ENCODE assay signal across 8 mouse cellular contexts in the genomic region with DNA sequence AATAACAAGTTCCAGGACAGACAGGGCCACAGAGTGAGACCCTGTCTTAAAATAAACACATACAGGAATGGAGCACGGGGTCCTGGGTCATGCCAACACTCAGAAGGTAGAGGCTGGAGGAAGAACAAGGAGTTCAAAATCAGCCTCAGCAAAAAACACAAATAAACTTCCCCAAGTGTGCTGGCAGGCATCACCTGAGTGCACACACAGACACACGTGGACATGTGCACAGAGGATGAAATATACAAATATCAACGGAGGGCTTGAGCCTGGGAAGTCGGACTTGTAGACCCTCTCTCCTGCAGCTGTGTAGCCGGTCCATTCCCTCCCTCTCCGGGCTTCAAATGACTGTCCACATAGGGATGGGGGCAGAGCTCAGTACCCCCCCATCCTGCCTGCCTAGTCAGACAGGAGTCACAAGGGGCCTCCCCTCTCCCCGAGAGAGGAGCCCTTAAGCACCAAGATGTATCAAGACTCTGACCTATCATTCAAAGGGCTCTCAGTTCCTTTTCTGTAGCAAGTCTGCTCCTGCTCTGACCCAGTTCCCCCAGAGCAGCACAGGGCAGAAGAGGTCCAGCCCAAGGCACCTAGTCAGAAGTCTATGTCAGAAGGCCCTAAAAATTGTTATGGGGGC. TPM values are rescaled to one million over a fixed set of nuclear protein-coding genes. Genes with fewer than 3 reads are reported as not detected.
DNase-seq lines count a peak whose midpoint lies in the region; ATAC-seq and TF ChIP-seq lines count a peak whose summit lies in the region.

No protein-coding gene starts in this region.

- DNase-seq in kidney, postnatal 0 days (ENCODE audit: low spot score) = no peak
- DNase-seq in kidney, postnatal 4 days = no peak
- peak; percentile 14 for DNase-seq in brain, adult 2 months (ENCODE audit: low read depth, low spot score)
- DNase-seq in hindbrain, embryonic 14.5 days (ENCODE audit: low spot score) = no peak
- DNase-seq in midbrain, postnatal 0 days (ENCODE audit: low spot score) = no peak
- no peak for DNase-seq in retina, postnatal 1 day
- DNase-seq in urinary bladder, postnatal 4 days (ENCODE audit: low spot score in 2 of 2) = no peak
- DNase-seq in right cerebral cortex, adult 18-20 months = no peak

- H3K36me3 ChIP-seq in kidney, postnatal 0 days (ENCODE audit: insufficient read depth, low read length) = no peaks in the 10 kb centered on the region
- peaks cover under 1% of the 10 kb centered on the region; the same call in 1 of the 2 replicates for H3K36me3 ChIP-seq in hindbrain, embryonic 14.5 days (replicated peaks; ENCODE audit: control insufficient read depth, insufficient read depth)
- no peaks in the 10 kb centered on the region for H3K36me3 ChIP-seq in midbrain, postnatal 0 days (ENCODE audit: insufficient read depth, low read length)

- H3K9me3 ChIP-seq in kidney, postnatal 0 days (replicated peaks; ENCODE audit: low read length) = no peaks in the 10 kb centered on the region
- H3K9me3 ChIP-seq in hindbrain, embryonic 14.5 days (ENCODE audit: control insufficient read depth, low read length) = no peaks in the 10 kb centered on the region
- H3K9me3 ChIP-seq in midbrain, postnatal 0 days (ENCODE audit: low read length) = no peaks in the 10 kb centered on the region

- H3K4me3 ChIP-seq in kidney, postnatal 0 days (replicated peaks; ENCODE audit: low read depth, low read length) = peak overlapping the region; percentile 13; the same call in 1 of the 2 replicates
- peak overlapping the region; percentile 96 for H3K4me3 ChIP-seq in hindbrain, embryonic 14.5 days (replicated peaks; ENCODE audit: low read length)
- H3K4me3 ChIP-seq in midbrain, postnatal 0 days (ENCODE audit: low read depth, low read length) = peak overlapping the region; percentile 93

- H3K9ac ChIP-seq in kidney, postnatal 0 days (ENCODE audit: low read depth, low read length) = peak overlapping the region; percentile 52
- H3K9ac ChIP-seq in hindbrain, embryonic 14.5 days = peak overlapping the region; percentile 94
- peak overlapping the region; percentile 64 for H3K9ac ChIP-seq in midbrain, postnatal 0 days (replicated peaks; ENCODE audit: low read length, poor library complexity, severe bottlenecking)

- H3K4me1 ChIP-seq in kidney, postnatal 0 days (replicated peaks; ENCODE audit: insufficient read depth, low read length) = peaks cover 58% of the 10 kb centered on the region
- peaks cover 76% of the 10 kb centered on the region for H3K4me1 ChIP-seq in hindbrain, embryonic 14.5 days (replicated peaks; ENCODE audit: control insufficient read depth, insufficient read depth, low read length)
- peaks cover 56% of the 10 kb centered on the region for H3K4me1 ChIP-seq in midbrain, postnatal 0 days (ENCODE audit: insufficient read depth, low read length)

- WGBS in kidney, postnatal 0 days = 19% methylated on average over 7 of the region's 7 CpGs
- 11% methylated on average over 7 of the region's 7 CpGs for WGBS in hindbrain, embryonic 14.5 days
- 11% methylated on average over 7 of the region's 7 CpGs for WGBS in midbrain, postnatal 0 days

- peak overlapping the region; percentile 86 for H3K4me2 ChIP-seq in kidney, postnatal 0 days (ENCODE audit: low read length)
- peak overlapping the region; percentile 73 for H3K4me2 ChIP-seq in hindbrain, embryonic 14.5 days (replicated peaks)
- H3K4me2 ChIP-seq in midbrain, postnatal 0 days (ENCODE audit: low read depth, low read length, poor library complexity, severe bottlenecking) = peak overlapping the region; percentile 90

- TF ChIP-seq CTCF in kidney, postnatal 0 days (IDR thresholded peaks at IDR 0.05; ENCODE audit: low read depth) = no peak
- TF ChIP-seq CTCF in midbrain, postnatal 0 days (IDR thresholded peaks at IDR 0.05) = no peak

- H3K27ac ChIP-seq in kidney, postnatal 0 days = peak overlapping the region; percentile 86
- H3K27ac ChIP-seq in hindbrain, embryonic 14.5 days = peak overlapping the region; percentile 93
- peak overlapping the region; percentile 81 for H3K27ac ChIP-seq in midbrain, postnatal 0 days (ENCODE audit: low read depth, low read length)

- H3K27me3 ChIP-seq in kidney, postnatal 0 days (ENCODE audit: insufficient read depth, low read length) = no peaks in the 10 kb centered on the region
- no peaks in the 10 kb centered on the region for H3K27me3 ChIP-seq in hindbrain, embryonic 14.5 days (ENCODE audit: control insufficient read depth, insufficient read depth, low read length)
- no peaks in the 10 kb centered on the region for H3K27me3 ChIP-seq in midbrain, postnatal 0 days (ENCODE audit: insufficient read depth, low read length)

- ATAC-seq in kidney, postnatal 0 days (replicated peaks; ENCODE audit: low FRiP score, low read depth) = no peak
- ATAC-seq in hindbrain, embryonic 14.5 days (ENCODE audit: low FRiP score) = no peak
- ATAC-seq in midbrain, postnatal 0 days (ENCODE audit: low FRiP score) = no peak

RNA-seq across cellular contexts. Expression of gene Pprc1, which starts 3.3 kb away (rescaled TPM):
- 16.2 and 16.9 TPM in 2 replicates for polyA plus RNA-seq in kidney, postnatal 0 days (2015; fragmentation: Nextera tagmentation; extraction: Ambion mirVana)
- 19.1 and 29.6 TPM in 2 replicates for polyA plus RNA-seq in hindbrain, embryonic 14.5 days (2014; fragmentation: Nextera tagmentation; extraction: Ambion mirVana)
- 9.9 and 10.4 TPM in 2 replicates for total RNA-seq in midbrain, postnatal 0 days (2014; rRNA removed)
- 8.8 and 9.8 TPM in 2 replicates for polyA plus RNA-seq in midbrain, postnatal 0 days (2015; fragmentation: Nextera tagmentation; extraction: Ambion mirVana)

RNA-seq across cellular contexts. Expression of gene Ldb1, which starts 3.6 kb away (rescaled TPM):
- 79.3 and 82.5 TPM in 2 replicates for polyA plus RNA-seq in kidney, postnatal 0 days (2015; fragmentation: Nextera tagmentation; extraction: Ambion mirVana)
- polyA plus RNA-seq in hindbrain, embryonic 14.5 days (2014; fragmentation: Nextera tagmentation; extraction: Ambion mirVana) = 92.2 and 95.4 TPM in 2 replicates
- total RNA-seq in midbrain, postnatal 0 days (2014; rRNA removed) = 121 and 139 TPM in 2 replicates
- polyA plus RNA-seq in midbrain, postnatal 0 days (2015; fragmentation: Nextera tagmentation; extraction: Ambion mirVana) = 83.7 and 84.5 TPM in 2 replicates

RNA-seq across cellular contexts. Expression of gene Nolc1, which starts 34.2 kb away (rescaled TPM):
- polyA plus RNA-seq in kidney, postnatal 0 days (2015; fragmentation: Nextera tagmentation; extraction: Ambion mirVana) = 50.0 and 60.0 TPM in 2 replicates
- 58.1 and 63.2 TPM in 2 replicates for polyA plus RNA-seq in hindbrain, embryonic 14.5 days (2014; fragmentation: Nextera tagmentation; extraction: Ambion mirVana)
- total RNA-seq in midbrain, postnatal 0 days (2014; rRNA removed) = 26.0 and 35.5 TPM in 2 replicates
- 55.7 and 63.5 TPM in 2 replicates for polyA plus RNA-seq in midbrain, postnatal 0 days (2015; fragmentation: Nextera tagmentation; extraction: Ambion mirVana)

RNA-seq across cellular contexts. Expression of gene Hps6, which starts 38.1 kb away (rescaled TPM):
- polyA plus RNA-seq in kidney, postnatal 0 days (2015; fragmentation: Nextera tagmentation; extraction: Ambion mirVana) = 7.2 and 7.6 TPM in 2 replicates
- 2.9 and 3.1 TPM in 2 replicates for polyA plus RNA-seq in hindbrain, embryonic 14.5 days (2014; fragmentation: Nextera tagmentation; extraction: Ambion mirVana)
- total RNA-seq in midbrain, postnatal 0 days (2014; rRNA removed) = 8.9 and 9.4 TPM in 2 replicates
- 3.9 and 4.6 TPM in 2 replicates for polyA plus RNA-seq in midbrain, postnatal 0 days (2015; fragmentation: Nextera tagmentation; extraction: Ambion mirVana)

RNA-seq across cellular contexts. Expression of gene Armh3, which starts 43.1 kb away (rescaled TPM):
- polyA plus RNA-seq in kidney, postnatal 0 days (2015; fragmentation: Nextera tagmentation; extraction: Ambion mirVana) = 13.2 and 14.7 TPM in 2 replicates
- 17.7 and 18.7 TPM in 2 replicates for polyA plus RNA-seq in hindbrain, embryonic 14.5 days (2014; fragmentation: Nextera tagmentation; extraction: Ambion mirVana)
- total RNA-seq in midbrain, postnatal 0 days (2014; rRNA removed) = 17.4 and 18.9 TPM in 2 replicates
- 18.1 and 20.1 TPM in 2 replicates for polyA plus RNA-seq in midbrain, postnatal 0 days (2015; fragmentation: Nextera tagmentation; extraction: Ambion mirVana)

Comparison
In these comparisons a context has a peak if more than half of its experiments do, and no peak if none do; other contexts are left out.
1. H3K4me3 ChIP-seq: peak in every context shown above with its lines; median percentile 96 in hindbrain, embryonic 14.5 days; 93 in midbrain, postnatal 0 days; 13 in kidney, postnatal 0 days.